Mouse (Mus musculus): ENCODE data around the gene Hexim1. TPM values are rescaled to one million over a fixed set of nuclear protein-coding genes. Genes with fewer than 3 reads are reported as not detected.
A peak's percentile ranks its signal among the peaks of the same experiment; 100 is the strongest.

Hexim1 gene
- total RNA-seq, 2 experiments from 2014 or later = 49.6 to 50.0 TPM

GRCm38 (mm10) chr11:103131701-103132575 lies 15.9 kb downstream of the Hexim1 start, which contains the start of gene Hexim2:
Hexim2 (plus strand) TSS chr11:103132429.
- Histone ChIP-seq H3K27ac (peak within 1 kb of the TSS; percentile 100), H3K4me3 (peak within 1 kb of the TSS; percentile 92)
- peak; percentile 59 to 61 for DNase-seq (ENCODE audit: extremely low spot score in 1 of 2, low spot score in 2 of 2)
- intact Hi-C loops (cut with DNase I) = loop anchor here (1.0 kb wide), 1 partner anchor 16 kb away; the partner anchor contains the start of gene Hexim1
- no peak for TF ChIP-seq CTCF (IDR thresholded peaks at IDR 0.05)

DNA sequence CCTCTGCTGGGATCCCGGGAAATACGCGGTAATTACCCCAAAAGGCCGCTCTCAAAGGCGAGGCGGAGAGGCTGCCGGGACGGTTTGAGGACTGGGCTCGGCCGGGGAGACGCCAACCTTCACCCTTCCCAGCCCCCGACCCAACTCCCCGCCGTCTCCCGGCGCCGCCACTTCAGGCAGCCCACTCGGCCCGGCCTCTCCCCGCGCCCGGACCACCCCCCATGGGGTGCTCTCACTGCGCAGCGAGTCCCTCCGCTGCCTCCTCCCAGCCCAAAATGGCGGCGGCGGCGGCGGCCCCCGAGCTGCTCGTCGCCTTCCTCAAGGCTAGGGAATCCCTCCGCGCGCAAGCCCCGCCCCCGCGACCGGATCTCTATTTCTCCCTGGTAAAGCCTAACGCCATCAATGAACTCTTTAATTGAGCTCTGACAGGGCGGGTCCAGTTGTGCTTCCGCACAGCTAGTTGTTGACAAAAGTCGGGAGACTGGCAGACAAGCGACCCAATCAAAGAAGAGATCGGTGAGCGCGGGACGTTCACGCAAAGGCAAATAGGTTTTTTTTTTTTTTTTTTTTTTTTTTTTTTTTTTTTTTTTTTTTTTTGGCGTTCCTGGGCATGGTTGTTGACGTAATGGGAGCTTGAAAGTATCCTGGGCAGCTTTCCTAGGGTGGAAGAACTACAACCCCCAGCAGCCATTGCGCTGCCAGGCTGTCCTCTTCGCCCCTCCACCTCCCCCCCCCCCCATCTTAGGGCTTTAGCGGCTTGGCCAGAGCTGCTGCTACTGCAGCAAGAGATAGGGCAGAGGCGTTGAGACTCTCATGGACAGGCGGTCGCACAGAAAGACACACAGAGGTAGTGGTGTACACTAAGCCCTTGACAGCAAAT lies 16.8 kb downstream of the Hexim1 start:
- DNase-seq (ENCODE audit: extremely low spot score in 1 of 2, low spot score in 2 of 2) = peak; percentile 100
- intact Hi-C loops (cut with DNase I) = loop anchor here (1.0 kb wide), 2 partner anchors 17 to 31 kb away; partner anchors contain the start of gene Hexim1
- no peak for TF ChIP-seq CTCF (IDR thresholded peaks at IDR 0.05)
- Histone ChIP-seq H3K27ac (peak overlapping the region; percentile 100), H3K4me3 (peak overlapping the region; percentile 92)

DNA sequence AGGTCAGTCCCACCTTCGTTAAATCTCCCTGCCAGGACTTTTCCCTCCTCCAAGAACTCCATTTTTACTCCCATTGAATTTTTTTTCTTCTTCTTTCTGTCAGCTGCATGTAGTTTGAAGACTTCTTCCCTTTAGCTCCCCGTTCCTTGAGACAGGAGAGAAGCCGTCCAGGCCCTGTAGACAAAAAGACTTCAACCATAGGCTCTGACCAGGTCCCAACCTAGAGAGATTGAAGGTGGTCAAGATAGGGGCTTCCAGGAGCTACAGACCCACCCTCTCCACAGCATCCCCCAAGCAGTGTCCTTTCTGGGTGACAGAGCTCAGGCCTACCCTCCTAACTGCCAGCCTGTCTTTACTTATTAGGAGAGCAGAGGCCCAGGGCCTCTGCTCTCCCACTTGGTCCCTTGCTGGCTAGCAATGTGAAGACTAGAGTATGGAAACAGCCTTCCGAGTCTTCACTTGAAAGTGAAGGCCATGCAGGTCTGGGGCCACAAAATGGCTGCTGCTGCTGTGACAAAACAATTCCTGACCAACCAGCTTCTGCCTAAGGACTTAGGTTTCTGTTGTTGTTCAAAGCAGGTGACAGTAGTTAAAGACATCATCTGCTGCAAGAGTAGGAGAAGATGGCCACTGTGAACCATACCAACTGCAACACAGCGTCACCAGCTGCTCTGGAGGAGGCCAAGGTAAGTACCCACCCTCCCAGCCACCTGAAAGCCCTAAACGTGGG lies 17.6 kb downstream of the Hexim1 start:
- TF ChIP-seq CTCF (IDR thresholded peaks at IDR 0.05) = no peak
- H3K27ac ChIP-seq = peak overlapping the region; percentile 98
- intact Hi-C loops (cut with DNase I) = loop anchor here (1.0 kb wide), 1 partner anchor 31 kb away; no protein-coding TSS in a partner anchor
- H3K4me3 ChIP-seq = peak overlapping the region; percentile 42
- no peak for DNase-seq (ENCODE audit: extremely low spot score in 1 of 2, low spot score in 2 of 2)

DNA sequence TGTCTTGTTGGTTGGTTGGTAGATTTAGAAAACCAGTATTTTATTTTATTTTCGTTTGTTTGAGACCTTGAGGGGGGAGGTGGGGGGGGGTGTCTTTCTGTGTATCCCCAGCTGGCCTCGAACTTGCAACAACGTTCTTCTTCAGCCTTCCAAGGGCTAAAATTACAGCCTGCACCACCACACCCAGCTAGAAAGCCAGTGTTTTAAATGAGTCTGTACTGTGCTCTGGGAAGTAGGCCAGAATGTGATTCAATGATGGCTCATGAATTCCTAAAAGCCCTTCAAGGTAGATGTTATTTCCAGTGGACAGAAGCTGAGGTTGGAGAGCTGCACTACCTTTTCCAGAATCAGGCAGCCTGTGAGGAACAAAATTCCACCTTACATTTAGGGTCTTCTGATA lies 18.2 kb downstream of the Hexim1 start:
- H3K27ac ChIP-seq = peak overlapping the region; percentile 98
- no peak overlapping the region for H3K4me3 ChIP-seq
- intact Hi-C loops (cut with DNase I) = no loop called here
- no peak for TF ChIP-seq CTCF (IDR thresholded peaks at IDR 0.05)
- DNase-seq (ENCODE audit: extremely low spot score in 1 of 2, low spot score in 2 of 2) = no peak

DNA sequence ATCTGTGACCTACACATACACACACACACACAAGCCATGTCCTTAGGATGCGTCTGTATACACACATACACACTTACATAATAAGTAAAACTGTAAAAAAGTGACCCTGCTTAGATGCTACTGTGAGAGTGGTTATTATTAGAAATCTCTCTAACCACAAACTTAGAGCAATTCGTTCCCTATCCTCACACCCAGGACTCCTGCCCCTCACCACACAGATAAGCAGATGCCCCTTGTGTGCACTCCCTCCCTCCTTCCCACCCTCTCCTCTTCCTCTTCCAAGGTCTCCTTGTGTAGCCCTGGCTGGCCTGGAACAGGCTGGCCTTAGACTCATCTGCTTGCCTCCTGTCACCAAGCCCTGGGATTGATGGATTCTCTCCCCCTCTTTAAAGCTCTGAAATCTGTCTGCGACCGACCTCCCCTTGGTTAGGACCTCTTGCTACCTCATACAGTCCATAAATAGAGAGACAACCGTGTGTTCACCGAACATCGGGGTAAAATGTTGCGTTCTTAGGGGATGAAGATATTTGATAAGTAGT lies 20.1 kb downstream of the Hexim1 start:
- DNase-seq (ENCODE audit: extremely low spot score in 1 of 2, low spot score in 2 of 2) = no peak
- Histone ChIP-seq H3K4me3 (no peak overlapping the region), H3K27ac (peak overlapping the region; percentile 0)
- no peak for TF ChIP-seq CTCF (IDR thresholded peaks at IDR 0.05)
- intact Hi-C loops (cut with DNase I) = no loop called here

GRCm38 (mm10) chr11:103139951-103140762 lies 24.1 kb downstream of the Hexim1 start:
- DNase-seq (ENCODE audit: extremely low spot score in 1 of 2, low spot score in 2 of 2) = no peak
- Histone ChIP-seq H3K27ac (peak overlapping the region; percentile 73), H3K4me3 (no peak overlapping the region)
- intact Hi-C loops (cut with DNase I) = no loop called here
- no peak for TF ChIP-seq CTCF (IDR thresholded peaks at IDR 0.05)

- no peak overlapping the region for H3K4me3 ChIP-seq
- no peak for TF ChIP-seq CTCF (IDR thresholded peaks at IDR 0.05)
- DNase-seq (ENCODE audit: extremely low spot score in 1 of 2, low spot score in 2 of 2) = no peak
- intact Hi-C loops (cut with DNase I) = no loop called here
- peak overlapping the region; percentile 73 for H3K27ac ChIP-seq
Observed at GRCm38 (mm10) chr11:103140763-103141100, 24.7 kb downstream of the Hexim1 start.

- TF ChIP-seq CTCF (IDR thresholded peaks at IDR 0.05) = no peak
- H3K27ac ChIP-seq = peak overlapping the region; percentile 86
- H3K4me3 ChIP-seq = no peak overlapping the region
- peak in 1 of 2 experiments; percentile 36 for DNase-seq (ENCODE audit: extremely low spot score in 1 of 2, low spot score in 2 of 2)
- intact Hi-C loops (cut with DNase I) = no loop called here
Observed at GRCm38 (mm10) chr11:103141101-103141943, 25.3 kb downstream of the Hexim1 start.

GRCm38 (mm10) chr11:103141944-103142255 lies 25.9 kb downstream of the Hexim1 start:
- TF ChIP-seq CTCF (IDR thresholded peaks at IDR 0.05) = no peak
- peak overlapping the region; percentile 86 for H3K27ac ChIP-seq
- no peak for DNase-seq (ENCODE audit: extremely low spot score in 1 of 2, low spot score in 2 of 2)
- intact Hi-C loops (cut with DNase I) = no loop called here
- no peak overlapping the region for H3K4me3 ChIP-seq
